Mouse (Mus musculus): ENCODE results near the gene Clip1.

- TF ChIP-seq CTCF (IDR thresholded peaks at IDR 0.05; ENCODE audit: extremely low read depth, insufficient read depth, low read length) (no peak), POLR2A (IDR thresholded peaks at IDR 0.05; ENCODE audit: extremely low read depth, insufficient read depth, low read length) (peak; percentile 45; the same call in 1 of the 2 replicates)
Observed at GRCm38 (mm10) chr5:123662059-123662458, 22.4 kb downstream of the Clip1 start.
